Mouse (Mus musculus) lung, postnatal 25 days (tissue): ENCODE results near the gene Cdc34.

Source experiments
- DNase-seq: peaks from one replicate; pipeline ENCODE4 v3.0.0; 2022; ENCODE audit warnings: low spot score

Cdc34 gene

GRCm38 (mm10) chr10:79716254-79716987 is 34.4 kb downstream of the Cdc34 start, which contains the start of gene Hcn2:
TSS of gene Hcn2 (plus strand) at chr10:79716634.
- DNase-seq, result no peak

DNA sequence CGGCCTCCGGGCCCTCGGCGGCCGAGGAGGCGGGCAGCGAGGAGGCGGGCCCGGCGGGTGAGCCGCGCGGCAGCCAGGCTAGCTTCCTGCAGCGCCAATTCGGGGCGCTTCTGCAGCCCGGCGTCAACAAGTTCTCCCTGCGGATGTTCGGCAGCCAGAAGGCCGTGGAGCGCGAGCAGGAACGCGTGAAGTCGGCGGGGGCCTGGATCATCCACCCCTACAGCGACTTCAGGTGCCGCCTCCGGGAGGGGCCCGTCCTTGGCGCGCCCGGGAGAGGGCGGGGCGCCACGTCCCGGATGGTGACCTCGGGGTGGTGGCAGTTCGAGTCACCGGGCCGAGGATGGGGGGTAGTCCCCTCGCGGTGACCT is 35.0 kb downstream of the Cdc34 start:
- DNase-seq, result no peak

DNA sequence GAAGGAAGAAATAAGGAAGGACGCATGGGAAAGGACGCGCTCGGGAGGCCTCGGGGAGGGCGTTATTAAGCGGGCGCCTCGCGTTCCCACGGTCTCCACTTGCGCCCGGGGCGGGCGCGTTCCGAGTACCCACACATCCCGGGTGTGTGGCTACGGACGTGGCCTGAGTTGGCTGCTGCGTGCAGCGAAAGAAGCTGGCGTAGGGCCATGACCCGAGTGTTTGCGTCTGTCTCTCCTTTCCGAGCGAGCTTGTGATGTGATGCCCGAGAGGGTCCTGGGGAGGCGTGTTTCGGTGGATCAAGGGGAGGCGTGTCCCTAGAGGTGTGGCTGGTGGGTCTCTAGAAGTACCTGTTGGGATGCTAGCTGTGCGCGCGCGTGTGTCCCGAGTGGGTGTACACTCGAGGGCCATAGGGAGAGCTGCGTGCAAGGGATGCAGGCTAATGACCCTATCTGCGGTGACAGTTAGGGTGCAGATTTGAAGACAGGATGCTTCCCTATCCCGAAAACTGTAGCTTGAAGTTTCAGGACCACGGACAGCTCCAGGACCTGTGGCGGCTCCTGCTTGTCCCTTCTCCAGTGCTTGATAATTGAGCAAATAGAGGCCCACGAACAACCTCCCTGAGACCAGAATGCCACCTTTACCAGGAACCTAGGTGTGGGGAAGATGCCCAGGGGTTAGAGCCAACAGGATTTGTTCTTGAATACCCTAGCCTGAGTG is 35.8 kb downstream of the Cdc34 start:
- peak; percentile 60 for DNase-seq

GRCm38 (mm10) chr10:79721089-79721488 is 39.1 kb downstream of the Cdc34 start:
- no peak for DNase-seq

DNA sequence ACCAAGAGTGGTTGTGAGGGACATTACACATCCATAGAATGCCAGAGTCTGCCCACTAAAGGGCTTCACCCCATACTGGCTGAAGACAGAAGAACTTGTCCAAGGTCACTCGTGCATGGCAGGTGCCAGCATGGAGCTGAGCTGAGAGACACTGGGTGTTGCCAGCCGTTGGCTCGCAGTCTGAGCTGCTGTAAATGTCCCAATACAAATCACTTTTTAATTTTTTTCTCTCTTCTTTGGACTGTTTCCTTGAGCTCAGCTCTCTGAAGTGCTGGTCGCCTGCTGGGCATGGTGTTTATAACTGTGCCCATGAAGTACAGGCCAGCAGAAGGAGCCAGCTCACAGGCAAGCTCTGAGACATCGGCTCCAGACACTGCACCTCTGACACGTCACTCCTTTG is 41.1 kb downstream of the Cdc34 start:
- no peak for DNase-seq

DNA sequence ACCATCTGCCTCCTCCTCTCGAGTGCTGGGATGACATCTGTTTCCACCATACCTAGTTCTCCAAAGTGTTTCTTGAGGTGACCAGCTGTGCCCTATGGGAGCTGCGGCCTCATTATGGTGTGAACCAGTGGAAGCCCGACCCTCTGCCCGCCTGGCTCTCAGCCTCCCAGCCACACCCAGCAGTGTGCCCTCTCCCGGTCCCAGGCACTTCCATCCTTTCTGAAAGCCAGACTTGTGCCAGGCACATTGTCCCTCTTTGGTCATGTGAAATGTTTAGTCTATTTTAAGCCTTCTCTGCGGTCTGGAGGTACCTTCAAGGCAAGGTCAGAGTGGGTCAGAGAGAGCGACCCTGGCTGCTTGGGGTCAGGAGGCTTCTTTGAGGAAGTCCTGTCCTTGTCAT is 41.7 kb downstream of the Cdc34 start:
- DNase-seq, result no peak

DNA sequence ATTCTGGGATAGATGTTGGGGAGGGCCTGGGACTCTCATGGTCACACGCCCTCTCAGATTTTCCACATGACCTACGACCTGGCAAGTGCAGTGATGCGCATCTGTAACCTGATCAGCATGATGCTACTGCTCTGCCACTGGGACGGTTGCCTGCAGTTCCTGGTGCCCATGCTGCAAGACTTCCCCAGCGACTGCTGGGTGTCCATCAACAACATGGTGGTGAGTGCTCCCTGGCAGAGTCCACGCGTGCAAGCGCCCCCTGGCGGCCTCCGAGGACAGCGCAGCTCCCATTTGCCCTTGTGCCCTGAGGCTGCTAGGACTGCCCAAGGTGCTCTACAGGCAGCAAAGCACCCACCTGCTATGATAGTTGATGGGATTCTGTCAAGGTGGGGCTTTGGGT is 44.1 kb downstream of the Cdc34 start:
- DNase-seq, result peak; percentile 62

- no peak for DNase-seq
These were observed 46.6 kb downstream of the Cdc34 start for GRCm38 (mm10) chr10:79728323-79729249.

DNA sequence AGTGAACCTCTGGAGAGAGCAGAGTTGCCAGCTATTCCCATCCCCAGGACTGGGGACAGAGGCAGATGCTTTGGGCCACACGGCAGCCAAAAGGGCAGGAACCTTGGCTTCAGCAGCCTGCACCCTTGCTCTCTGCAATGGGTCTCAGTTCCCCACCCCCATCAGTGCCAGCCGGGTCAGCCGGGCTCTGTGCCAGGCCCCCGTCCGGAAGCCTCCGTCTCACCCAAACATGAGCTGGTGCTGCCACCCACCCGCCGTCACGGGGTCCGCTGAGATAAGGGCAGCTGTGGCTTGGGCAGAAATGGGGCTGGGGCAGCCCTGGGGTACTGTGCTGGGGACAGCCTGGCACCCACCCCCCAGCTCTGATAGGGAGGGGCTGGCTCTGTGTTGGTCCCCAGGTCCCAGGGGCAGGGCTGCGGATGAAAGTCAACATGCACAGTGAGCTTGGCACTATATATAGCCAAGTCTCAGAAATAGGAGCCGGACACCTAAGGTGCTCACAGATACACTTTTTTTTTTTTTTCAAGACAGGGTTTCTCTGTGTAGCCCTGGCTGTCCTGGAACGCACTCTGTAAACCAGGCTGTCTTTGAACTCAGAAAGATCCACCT is 47.5 kb downstream of the Cdc34 start:
- no peak for DNase-seq

- no peak for DNase-seq
These were observed 50.5 kb downstream of the Cdc34 start for GRCm38 (mm10) chr10:79732500-79732899.

DNA sequence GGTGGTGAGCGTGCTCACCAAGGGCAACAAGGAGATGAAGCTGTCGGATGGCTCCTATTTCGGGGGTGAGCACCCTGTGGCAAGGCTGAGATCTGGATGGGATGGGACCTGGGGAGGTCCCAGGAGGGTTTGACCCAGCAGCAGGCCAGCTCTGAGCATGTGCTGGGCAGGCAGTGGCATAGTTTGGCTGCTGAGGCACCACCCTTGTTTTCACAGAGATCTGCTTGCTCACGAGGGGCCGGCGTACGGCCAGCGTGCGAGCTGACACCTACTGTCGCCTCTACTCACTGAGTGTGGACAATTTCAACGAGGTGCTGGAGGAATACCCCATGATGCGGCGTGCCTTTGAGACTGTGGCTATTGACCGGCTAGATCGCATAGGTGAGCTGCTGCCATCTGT is 51.9 kb downstream of the Cdc34 start:
- no peak for DNase-seq

GRCm38 (mm10) chr10:79735361-79735760 is 53.4 kb downstream of the Cdc34 start:
- no peak for DNase-seq

DNA sequence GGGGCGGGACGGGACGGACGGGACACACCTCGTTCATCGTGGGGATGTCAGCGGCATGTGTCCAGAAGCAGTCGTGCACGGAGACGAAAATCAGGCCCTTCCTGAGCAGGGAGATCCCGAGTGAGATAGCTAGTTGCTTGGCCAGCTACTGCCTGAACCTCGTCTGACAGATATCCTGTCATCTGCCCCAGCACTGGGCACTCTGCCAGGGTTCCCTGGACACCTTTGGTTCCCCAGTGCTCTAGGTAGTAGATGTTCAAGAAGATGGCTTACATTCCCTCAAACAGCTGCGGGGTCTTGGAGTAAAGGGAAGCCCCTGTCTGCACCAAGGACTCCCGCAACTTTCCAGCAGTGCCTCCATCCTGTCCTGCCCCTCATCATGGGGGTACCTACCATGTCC is 54.7 kb downstream of the Cdc34 start:
- DNase-seq, result no peak
